12 mouse cellular contexts compared by ENCODE assay signal in the genomic region with DNA sequence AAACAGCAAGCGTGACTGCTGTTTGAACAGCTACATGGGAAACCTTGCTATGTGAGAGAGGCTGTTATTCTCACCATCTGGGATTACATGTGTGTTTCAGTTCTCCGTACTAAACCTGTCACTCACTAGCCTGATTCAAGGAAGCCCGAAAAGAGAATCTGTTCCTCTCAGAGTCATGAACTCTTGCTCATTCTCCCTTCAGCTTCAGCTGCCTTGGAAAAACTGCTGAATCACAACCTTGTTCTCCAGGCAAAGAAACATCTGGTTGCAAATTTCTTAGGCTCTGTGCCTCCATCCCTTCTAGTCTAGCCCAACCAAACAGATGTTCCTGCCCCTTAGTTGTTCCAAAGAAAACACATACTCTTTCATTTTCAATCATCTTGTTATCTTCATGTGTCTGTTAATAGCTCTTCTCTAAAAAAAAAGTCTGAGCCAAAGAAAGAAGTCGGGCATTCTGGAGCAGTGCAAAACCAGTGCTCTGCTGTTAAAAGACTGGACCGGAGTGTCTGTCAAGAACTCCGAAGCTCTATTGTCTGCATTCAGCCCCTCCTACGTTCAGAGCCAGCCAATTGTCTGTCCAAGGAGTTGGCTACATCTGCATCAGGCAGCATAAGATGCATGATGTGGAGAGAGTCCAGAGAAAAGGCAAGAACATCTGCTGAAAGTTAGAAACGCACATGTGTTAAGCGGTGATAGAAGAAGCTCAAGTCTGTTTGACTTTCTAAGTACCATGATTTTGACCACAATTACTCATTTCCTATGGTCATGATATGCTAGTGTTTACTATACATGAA.
DNase-seq lines count a peak whose midpoint lies in the region; ATAC-seq and TF ChIP-seq lines count a peak whose summit lies in the region.
"Had no signal": no experiment of that assay in that cellular context is flagged by ENCODE, and none has a peak within 500 bp of the region (broad histone marks: within the 10 kb centered on the region; RNA-seq: fewer than 3 reads in every experiment).

No protein-coding gene starts in this region.

- no peak for ATAC-seq in heart, postnatal 0 days (ENCODE audit: insufficient read depth, low read depth)
- ATAC-seq in lung, embryonic 16.5 days (ENCODE audit: low read depth), result peak; percentile 72
- 0 out of 2 replicates have a peak, but pooled peaks have one; percentile 24 for ATAC-seq in limb, embryonic 15.5 days (ENCODE audit: insufficient number of reproducible peaks, low FRiP score, low TSS enrichment, low read depth)
- ATAC-seq: liver, embryonic 12.5 days had no signal

- no peak for TF ChIP-seq CTCF in heart, postnatal 0 days (IDR thresholded peaks at IDR 0.05; ENCODE audit: low read depth)

- no peak overlapping the region for H3K4me3 ChIP-seq in heart, postnatal 0 days (ENCODE audit: low read depth, low read length)
- no peak overlapping the region for H3K4me3 ChIP-seq in lung, embryonic 16.5 days (ENCODE audit: low read length)
- no peak overlapping the region for H3K4me3 ChIP-seq in limb, embryonic 15.5 days
- H3K4me3 ChIP-seq: liver, embryonic 12.5 days had no signal

- H3K9ac ChIP-seq in heart, postnatal 0 days (replicated peaks; ENCODE audit: low read depth, low read length), result no peak overlapping the region
- H3K9ac ChIP-seq in lung, embryonic 16.5 days (ENCODE audit: low read length), result no peak overlapping the region
- H3K9ac ChIP-seq in limb, embryonic 15.5 days, result no peak overlapping the region
- H3K9ac ChIP-seq: liver, embryonic 12.5 days had no signal

- no peak overlapping the region for H3K27ac ChIP-seq in heart, postnatal 0 days (ENCODE audit: low read depth)
- no peak overlapping the region for H3K27ac ChIP-seq in lung, embryonic 16.5 days (ENCODE audit: low read length)
- H3K27ac ChIP-seq in limb, embryonic 15.5 days, result no peak overlapping the region
- H3K27ac ChIP-seq: liver, embryonic 12.5 days had no signal

- peak; percentile 44 for DNase-seq in embryo, embryonic 10.5 days (ENCODE audit: low spot score)
- DNase-seq in embryo, embryonic 9.5 days (ENCODE audit: extremely low spot score), result no peak
- peak; percentile 6 for DNase-seq in heart, postnatal 0 days (ENCODE audit: low spot score)
- DNase-seq in heart, postnatal 36 days, result no peak
- no peak for DNase-seq in lung, postnatal 36 days
- no peak for DNase-seq in spleen, postnatal 14 days (ENCODE audit: low spot score in 2 of 2)
- DNase-seq: kidney, adult 8-10 months; right cerebral cortex, adult 18-20 months had no signal

- H3K9me3 ChIP-seq in heart, postnatal 0 days (replicated peaks; ENCODE audit: control insufficient read depth, low read length), result no peaks in the 10 kb centered on the region
- H3K9me3 ChIP-seq in lung, embryonic 16.5 days (ENCODE audit: control insufficient read depth, low read length), result no peaks in the 10 kb centered on the region
- no peaks in the 10 kb centered on the region for H3K9me3 ChIP-seq in limb, embryonic 15.5 days
- H3K9me3 ChIP-seq: liver, embryonic 12.5 days had no signal

- no peaks in the 10 kb centered on the region for H3K27me3 ChIP-seq in heart, postnatal 0 days (ENCODE audit: control insufficient read depth, insufficient read depth, low read length)
- no peaks in the 10 kb centered on the region for H3K27me3 ChIP-seq in lung, embryonic 16.5 days (ENCODE audit: control insufficient read depth, insufficient read depth, low read depth, low read length)
- no peaks in the 10 kb centered on the region for H3K27me3 ChIP-seq in limb, embryonic 15.5 days
- H3K27me3 ChIP-seq: liver, embryonic 12.5 days had no signal

- intact Hi-C loops in heart, postnatal 36 days (cut with DNase I), result no loop called here

- TF ChIP-seq EP300 in heart, postnatal 0 days (IDR thresholded peaks at IDR 0.05; ENCODE audit: low read depth), result no peak

- 62% methylated on average over 9 of the region's 9 CpGs for WGBS in heart, postnatal 0 days
- WGBS in lung, embryonic 16.5 days, result 45% methylated on average over 9 of the region's 9 CpGs
- 57% methylated on average over 9 of the region's 9 CpGs for WGBS in limb, embryonic 15.5 days

- no peaks in the 10 kb centered on the region for H3K36me3 ChIP-seq in heart, postnatal 0 days (replicated peaks; ENCODE audit: control insufficient read depth, insufficient read depth, low read length)
- no peaks in the 10 kb centered on the region for H3K36me3 ChIP-seq in lung, embryonic 16.5 days (ENCODE audit: control insufficient read depth, insufficient read depth, low read length)
- no peaks in the 10 kb centered on the region for H3K36me3 ChIP-seq in limb, embryonic 15.5 days
- H3K36me3 ChIP-seq: G1E; liver, embryonic 12.5 days had no signal

- H3K4me2 ChIP-seq in heart, postnatal 0 days (ENCODE audit: low read depth, low read length), result no peak overlapping the region
- no peak overlapping the region for H3K4me2 ChIP-seq in lung, embryonic 16.5 days (ENCODE audit: low read depth, low read length)
- no peak overlapping the region for H3K4me2 ChIP-seq in limb, embryonic 15.5 days
- H3K4me2 ChIP-seq: liver, embryonic 12.5 days had no signal

- H3K4me1 ChIP-seq in heart, postnatal 0 days (ENCODE audit: control insufficient read depth, insufficient read depth), result no peaks in the 10 kb centered on the region
- H3K4me1 ChIP-seq in lung, embryonic 16.5 days (replicated peaks; ENCODE audit: control insufficient read depth, insufficient read depth, low read length), result no peaks in the 10 kb centered on the region
- no peaks in the 10 kb centered on the region for H3K4me1 ChIP-seq in limb, embryonic 15.5 days
- H3K4me1 ChIP-seq: liver, embryonic 12.5 days had no signal

Comparison
In these comparisons a context has a peak if more than half of its experiments do, and no peak if none do; other contexts are left out.
1. DNase-seq: peak in embryo, embryonic 10.5 days (single experiment) and heart, postnatal 0 days (single experiment); none in embryo, embryonic 9.5 days (single experiment), heart, postnatal 36 days (0 of 2), lung, postnatal 36 days (single experiment) and spleen, postnatal 14 days (0 of 2).